Mouse (Mus musculus): ENCODE data around the gene Gm21981. TPM values are rescaled to one million over a fixed set of nuclear protein-coding genes. Genes with fewer than 3 reads are reported as not detected.

Gm21981 gene
- polyA plus RNA-seq, 1 experiment from 2014 or later: 0.28 TPM

DNA sequence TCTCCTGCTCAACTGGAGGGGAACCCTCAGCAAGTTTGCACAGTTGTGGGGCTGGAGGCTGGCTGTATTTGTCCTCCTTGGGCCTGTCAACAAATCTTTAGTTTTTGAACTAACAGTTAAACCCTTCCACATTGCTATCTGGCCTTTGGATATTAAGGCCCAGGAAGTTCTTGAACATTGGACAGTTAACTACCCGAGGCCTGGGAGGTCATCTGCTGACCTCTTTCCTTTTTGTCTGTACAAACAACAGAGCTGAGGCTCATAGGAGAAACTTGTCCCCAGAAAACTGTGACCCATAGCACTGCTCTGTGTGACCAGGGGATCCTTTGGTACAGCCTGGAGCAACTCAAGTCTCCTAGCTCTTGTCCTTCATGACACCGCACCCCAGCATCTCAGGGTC, 4.8 kb upstream of the Gm21981 start:
- Histone ChIP-seq H3K4me1 (peaks cover 4% of the 10 kb centered on the region; the same call in 1 of the 2 replicates), H3K4me3 (no peak overlapping the region), H3K9ac (no peak overlapping the region), H3K36me3 (peaks cover 43% of the 10 kb centered on the region), H3K27me3 (replicated peaks) (peaks cover 14% of the 10 kb centered on the region), H3K4me2 (replicated peaks) (no peak overlapping the region), H3K9me3 (no peaks in the 10 kb centered on the region), H3K27ac (no peak overlapping the region)
- no peak for ATAC-seq (ENCODE audit: low FRiP score, low read depth)
- WGBS: 80% methylated on average over 2 of the region's 2 CpGs

GRCm38 (mm10) chr17:47698156-47698555, 3.9 kb upstream of the Gm21981 start:
- Histone ChIP-seq H3K27ac (no peak overlapping the region), H3K36me3 (peaks cover 39% of the 10 kb centered on the region), H3K4me1 (peaks cover 8% of the 10 kb centered on the region; the same call in 1 of the 2 replicates), H3K27me3 (replicated peaks) (peaks cover 11% of the 10 kb centered on the region), H3K4me3 (no peak overlapping the region), H3K9me3 (no peaks in the 10 kb centered on the region), H3K9ac (no peak overlapping the region), H3K4me2 (replicated peaks) (no peak overlapping the region)
- no peak for ATAC-seq (ENCODE audit: low FRiP score, low read depth)
- 89% methylated on average over 10 of the region's 10 CpGs for WGBS

DNA sequence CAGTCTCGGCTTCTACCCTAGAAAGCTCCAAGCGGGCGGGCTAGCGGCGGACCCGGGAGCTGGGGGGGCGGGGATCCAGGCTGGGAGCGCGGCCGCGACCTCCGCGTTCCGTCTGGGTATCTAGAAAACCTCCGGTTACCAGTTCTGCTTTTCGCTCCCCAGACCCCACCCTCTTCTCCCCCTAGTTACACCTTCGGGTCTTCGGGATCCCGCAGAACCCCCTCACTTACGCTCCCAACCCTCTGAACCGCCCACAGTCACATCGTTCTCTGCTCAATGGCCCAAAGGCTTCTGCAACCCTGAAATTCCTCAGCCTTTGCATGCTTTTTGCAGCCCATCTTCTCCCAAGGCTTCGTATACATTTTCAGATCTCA, 1.1 kb upstream of the Gm21981 start:
- Histone ChIP-seq H3K27ac (0 out of 2 replicates have a peak overlapping the region, but pooled peaks have one; percentile 3), H3K9me3 (no peaks in the 10 kb centered on the region), H3K4me1 (peaks cover 8% of the 10 kb centered on the region; the same call in 1 of the 2 replicates), H3K36me3 (peaks cover 13% of the 10 kb centered on the region; the same call in 1 of the 2 replicates), H3K27me3 (replicated peaks) (no peaks in the 10 kb centered on the region), H3K4me2 (replicated peaks) (peak overlapping the region; percentile 87), H3K4me3 (peak overlapping the region; percentile 73), H3K9ac (peak overlapping the region; percentile 80)
- under 1% methylated on average over 16 of the region's 23 CpGs for WGBS
- ATAC-seq (ENCODE audit: low FRiP score, low read depth): no peak; the same call in 1 of the 2 replicates

DNA sequence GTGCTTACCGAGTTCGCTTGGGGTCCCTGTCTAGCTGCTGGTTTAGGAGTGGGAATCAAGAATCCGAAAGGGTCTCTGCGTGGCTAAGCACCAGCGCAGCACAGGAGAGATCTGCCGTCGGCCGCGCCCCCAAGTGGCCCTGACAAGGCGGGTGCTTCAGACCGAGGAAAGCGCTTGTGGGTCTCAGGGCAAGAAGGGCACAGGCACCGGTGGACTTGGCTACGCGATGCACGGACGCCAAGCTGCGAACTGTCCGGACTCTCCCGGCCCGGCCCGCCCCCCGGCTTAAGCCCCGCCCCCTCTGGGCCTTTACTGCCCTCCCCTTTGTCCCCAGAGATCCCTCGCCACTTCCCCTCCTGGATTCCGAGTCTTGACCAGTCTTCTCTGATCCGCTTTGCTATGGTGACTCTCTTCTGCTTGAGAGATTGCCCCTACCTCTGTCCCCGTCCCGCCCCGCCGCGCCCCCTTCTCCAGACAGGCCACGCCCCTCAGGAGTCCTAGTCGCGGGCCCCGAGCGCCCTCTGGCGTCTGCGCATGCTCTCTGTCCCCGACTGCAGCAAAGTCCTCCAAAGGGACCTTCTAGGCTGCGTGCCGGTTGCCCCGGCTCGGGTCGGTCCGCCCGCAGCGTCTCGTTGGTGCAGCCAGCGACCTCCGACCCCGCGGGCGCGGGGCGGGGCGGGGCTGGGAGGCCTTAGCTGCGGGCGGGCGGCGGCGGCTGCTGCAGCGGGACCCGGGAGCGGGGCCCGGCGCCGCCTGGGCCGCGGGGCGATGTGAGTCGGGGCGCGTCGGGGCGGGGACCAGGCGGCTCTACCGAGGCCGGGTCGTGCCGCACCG, 465 bp upstream of the Gm21981 start, which contains the start of gene Prickle4:
Gene Prickle4 (minus strand): TSS at position 234 of the 834 bp plus-strand sequence.
- peak; percentile 96 for ATAC-seq (ENCODE audit: low FRiP score, low read depth)
- Histone ChIP-seq H3K4me3 (peak within 1 kb of the TSS; percentile 73), H3K27ac (0 out of 2 replicates have a peak within 1 kb of the TSS, but pooled peaks have one; percentile 3), H3K9ac (peak within 1 kb of the TSS; percentile 80), H3K4me1 (peaks cover 8% of the 10 kb centered on the region; the same call in 1 of the 2 replicates), H3K36me3 (peaks cover 7% of the 10 kb centered on the region; the same call in 1 of the 2 replicates), H3K9me3 (no peaks in the 10 kb centered on the region), H3K27me3 (replicated peaks) (no peaks in the 10 kb centered on the region), H3K4me2 (replicated peaks) (peak within 1 kb of the TSS; percentile 87)
- under 1% methylated on average over 79 of the region's 82 CpGs for WGBS

DNA sequence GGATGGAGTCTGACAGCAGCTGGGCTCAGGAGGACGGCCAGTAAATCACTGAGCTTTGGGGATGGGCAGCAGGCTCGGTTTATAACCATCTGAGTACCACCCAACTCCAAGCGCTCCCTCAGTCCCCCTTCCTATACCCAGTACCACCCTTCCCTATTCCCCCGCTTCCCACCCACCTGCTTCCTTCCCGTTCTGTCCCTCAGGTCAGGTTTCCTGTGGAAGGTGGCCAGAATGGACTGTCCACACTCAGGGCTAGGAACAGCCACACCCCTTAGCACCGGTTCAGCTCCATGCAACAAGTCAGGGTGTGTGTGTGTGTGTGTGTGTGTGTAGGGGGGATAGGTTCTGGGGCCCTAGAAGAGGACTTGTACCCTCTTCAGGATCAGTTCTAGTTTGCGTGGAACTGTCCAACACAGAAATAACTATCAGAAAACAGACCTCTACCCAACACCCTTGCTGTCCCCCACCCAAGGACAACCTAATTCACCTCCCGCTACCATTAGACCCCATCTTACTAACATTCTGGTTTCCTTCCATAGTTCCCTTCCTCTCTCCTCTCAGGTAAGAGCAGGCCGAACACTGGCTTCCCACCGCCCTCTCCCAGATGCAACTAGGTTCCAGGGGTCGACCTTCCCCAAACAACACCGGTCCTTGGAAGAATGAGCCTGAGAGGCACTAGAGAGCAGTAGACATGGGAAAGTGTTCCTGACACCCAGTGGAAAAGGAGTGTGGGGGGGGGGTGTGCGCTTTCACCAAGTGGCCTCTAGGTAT, 399 bp downstream of the Gm21981 start:
- H3K9ac ChIP-seq: peak overlapping the region; percentile 80; the same call in 1 of the 2 replicates
- H3K27ac ChIP-seq: no peak overlapping the region
- H3K36me3 ChIP-seq: no peaks in the 10 kb centered on the region
- H3K27me3 ChIP-seq (replicated peaks): no peaks in the 10 kb centered on the region
- peak overlapping the region; percentile 87 for H3K4me2 ChIP-seq (replicated peaks)
- WGBS: 32% methylated on average over 13 of the region's 13 CpGs
- no peaks in the 10 kb centered on the region for H3K9me3 ChIP-seq
- peak overlapping the region; percentile 73 for H3K4me3 ChIP-seq
- H3K4me1 ChIP-seq: peaks cover 14% of the 10 kb centered on the region; the same call in 1 of the 2 replicates
- ATAC-seq (ENCODE audit: low FRiP score, low read depth): no peak

GRCm38 (mm10) chr17:47691650-47692049, 2.6 kb downstream of the Gm21981 start:
- no peak for ATAC-seq (ENCODE audit: low FRiP score, low read depth)
- no peak overlapping the region for H3K4me2 ChIP-seq (replicated peaks)
- H3K9ac ChIP-seq: no peak overlapping the region
- H3K27ac ChIP-seq: no peak overlapping the region
- no peaks in the 10 kb centered on the region for H3K36me3 ChIP-seq
- H3K4me3 ChIP-seq: no peak overlapping the region
- no peaks in the 10 kb centered on the region for H3K27me3 ChIP-seq (replicated peaks)
- 94% methylated on average over 3 of the region's 3 CpGs for WGBS
- H3K4me1 ChIP-seq: peaks cover 23% of the 10 kb centered on the region
- no peaks in the 10 kb centered on the region for H3K9me3 ChIP-seq

GRCm38 (mm10) chr17:47689894-47690293, 4.4 kb downstream of the Gm21981 start:
- WGBS: 81% methylated on average over 8 of the region's 8 CpGs
- H3K4me3 ChIP-seq: no peak overlapping the region
- H3K4me1 ChIP-seq: peaks cover 29% of the 10 kb centered on the region
- H3K4me2 ChIP-seq (replicated peaks): peak overlapping the region; percentile 86
- H3K27me3 ChIP-seq (replicated peaks): no peaks in the 10 kb centered on the region
- no peak for ATAC-seq (ENCODE audit: low FRiP score, low read depth)
- no peak overlapping the region for H3K27ac ChIP-seq
- H3K9me3 ChIP-seq: no peaks in the 10 kb centered on the region
- H3K9ac ChIP-seq: no peak overlapping the region
- H3K36me3 ChIP-seq: 0 out of 2 replicates have a peak, but pooled peaks cover under 1% of the 10 kb centered on the region

DNA sequence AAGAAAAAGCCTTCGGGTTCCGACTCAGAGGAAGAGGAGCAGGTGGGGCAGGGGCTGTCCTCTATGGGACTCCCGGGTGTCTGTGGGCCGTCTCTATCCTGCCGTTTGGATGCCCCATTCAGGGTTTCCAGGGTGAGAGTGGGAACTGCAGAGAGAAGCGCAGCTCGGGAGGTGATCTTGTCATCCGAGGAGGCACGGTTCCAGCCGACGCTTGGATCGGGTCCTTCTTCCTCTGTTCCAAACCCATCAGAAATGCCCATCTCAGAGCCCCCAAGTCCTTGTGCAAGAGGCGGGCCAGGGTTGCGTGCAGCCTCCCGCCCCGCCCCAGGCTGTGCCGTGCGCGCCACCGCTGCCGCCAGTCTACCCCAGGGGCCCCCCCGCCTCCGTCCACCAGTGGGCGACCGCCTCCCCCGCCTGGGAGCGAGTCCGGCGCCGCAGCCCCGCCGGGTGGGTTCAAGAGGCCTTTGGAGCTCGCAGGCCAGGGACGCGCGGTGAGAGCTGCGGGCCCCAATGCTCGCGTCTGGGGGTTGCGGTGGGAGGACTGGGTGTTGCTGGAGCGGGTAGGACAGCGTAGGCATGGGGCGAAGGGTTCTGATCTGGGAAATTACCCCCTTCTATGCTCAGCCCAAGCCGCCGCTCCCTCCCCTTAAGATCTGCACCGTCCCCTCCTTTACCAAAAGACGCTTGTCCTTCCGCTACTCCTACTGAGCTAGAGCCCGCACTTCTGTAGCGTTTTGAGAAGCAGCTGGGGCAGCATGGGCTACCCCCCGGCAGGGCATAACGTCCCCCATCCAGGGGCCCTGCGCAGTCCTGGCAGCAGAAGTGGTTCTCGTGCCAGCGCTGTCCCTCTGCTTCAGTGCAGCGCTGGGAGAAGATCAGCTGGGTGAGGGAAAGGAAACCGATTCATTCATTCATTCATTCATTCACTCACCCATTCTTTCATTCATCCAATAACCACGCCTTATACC, 5.4 kb downstream of the Gm21981 start, which contains the start of gene Frs3:
Gene Frs3 (plus strand): TSS at position 423 of the 968 bp plus-strand sequence.
- no peaks in the 10 kb centered on the region for H3K9me3 ChIP-seq
- ATAC-seq (ENCODE audit: low FRiP score, low read depth): peak; percentile 65
- H3K36me3 ChIP-seq: peaks cover 10% of the 10 kb centered on the region
- H3K27me3 ChIP-seq (replicated peaks): no peaks in the 10 kb centered on the region
- H3K4me2 ChIP-seq (replicated peaks): peak within 1 kb of the TSS; percentile 86
- H3K27ac ChIP-seq: peak within 1 kb of the TSS; percentile 77
- H3K4me1 ChIP-seq: peaks cover 24% of the 10 kb centered on the region
- H3K4me3 ChIP-seq: peak within 1 kb of the TSS; percentile 72
- H3K9ac ChIP-seq: peak within 1 kb of the TSS; percentile 84
- WGBS: under 1% methylated on average over 58 of the region's 58 CpGs

DNA sequence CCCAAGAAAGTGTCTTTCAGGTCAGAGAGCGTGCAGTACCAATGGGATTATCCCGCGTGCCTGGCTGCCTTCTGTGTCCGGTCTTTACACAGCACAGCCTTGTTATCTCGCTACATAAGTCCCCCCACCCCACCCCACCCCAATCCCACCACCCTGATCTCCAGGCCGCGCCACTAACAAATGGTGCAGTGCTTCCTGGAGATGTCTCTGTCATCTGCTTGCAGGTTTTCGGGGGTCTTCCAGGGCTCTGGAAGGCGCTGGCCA, 6.0 kb downstream of the Gm21981 start, which contains the start of gene Tomm6:
Gene Tomm6 (minus strand): TSS at position 43 of the 264 bp plus-strand sequence.
- 0% methylated on average over 9 of the region's 9 CpGs for WGBS
- peak within 1 kb of the TSS; percentile 84 for H3K9ac ChIP-seq
- H3K4me3 ChIP-seq: peak within 1 kb of the TSS; percentile 72
- H3K4me2 ChIP-seq (replicated peaks): peak within 1 kb of the TSS; percentile 86
- no peak for ATAC-seq (ENCODE audit: low FRiP score, low read depth)
- H3K9me3 ChIP-seq: no peaks in the 10 kb centered on the region
- H3K27me3 ChIP-seq (replicated peaks): no peaks in the 10 kb centered on the region
- peak within 1 kb of the TSS; percentile 77 for H3K27ac ChIP-seq
- H3K4me1 ChIP-seq: peaks cover 22% of the 10 kb centered on the region
- H3K36me3 ChIP-seq: peaks cover 16% of the 10 kb centered on the region

DNA sequence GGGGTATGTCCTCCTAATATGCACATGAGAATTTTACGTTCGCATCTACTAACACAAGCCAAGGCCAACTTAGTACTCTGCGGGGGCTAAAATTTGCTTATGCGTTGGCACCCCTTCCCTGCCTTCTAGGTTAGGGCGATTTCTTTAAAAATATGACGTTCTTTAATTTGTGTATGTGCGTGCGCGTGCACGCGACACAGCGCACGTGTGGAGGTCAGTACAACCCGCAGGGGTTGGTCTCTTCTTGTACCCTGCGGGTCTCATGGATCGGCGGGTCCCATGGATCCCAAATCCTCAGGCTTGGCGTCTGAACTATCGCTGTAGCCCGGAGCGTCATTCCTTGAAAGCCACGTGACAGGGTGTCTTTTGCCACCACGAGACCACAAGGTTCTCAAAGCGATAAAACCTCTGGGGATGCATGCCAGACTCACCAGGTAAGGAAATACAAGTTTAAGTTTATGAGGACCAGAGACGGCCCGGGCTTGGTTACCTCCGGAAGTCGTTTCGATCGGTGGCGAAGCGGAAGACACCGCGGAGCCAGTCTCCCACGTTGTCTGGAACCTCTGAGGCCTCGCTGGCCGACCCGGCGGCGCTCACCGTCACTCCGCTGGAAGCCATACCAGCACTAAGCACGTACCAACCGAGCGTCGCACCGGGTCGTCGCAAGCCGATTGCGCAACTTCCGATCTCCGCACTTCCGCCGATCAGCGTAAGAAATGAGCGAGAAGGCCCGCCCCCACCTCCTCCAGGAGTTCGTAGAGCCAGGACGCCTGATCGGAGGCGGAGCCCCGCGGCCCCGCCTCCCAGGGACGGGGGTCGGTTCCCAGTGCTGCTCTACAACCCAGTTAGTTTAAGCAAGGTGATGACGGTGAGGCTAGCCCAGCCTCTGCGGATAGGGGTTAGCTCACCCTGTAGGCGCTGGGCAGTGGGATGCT, 6.6 kb downstream of the Gm21981 start:
- Histone ChIP-seq H3K9ac (peak overlapping the region; percentile 84), H3K4me3 (peak overlapping the region; percentile 72), H3K4me2 (replicated peaks) (peak overlapping the region; percentile 86), H3K27me3 (replicated peaks) (no peaks in the 10 kb centered on the region), H3K27ac (peak overlapping the region; percentile 77; the same call in 1 of the 2 replicates), H3K4me1 (peaks cover 22% of the 10 kb centered on the region), H3K9me3 (no peaks in the 10 kb centered on the region), H3K36me3 (peaks cover 22% of the 10 kb centered on the region)
- ATAC-seq (ENCODE audit: low FRiP score, low read depth): peak; percentile 93
- under 1% methylated on average over 70 of the region's 70 CpGs for WGBS
